Mouse (Mus musculus): ENCODE results near the gene Ebf3.

The Ebf3 gene

DNA sequence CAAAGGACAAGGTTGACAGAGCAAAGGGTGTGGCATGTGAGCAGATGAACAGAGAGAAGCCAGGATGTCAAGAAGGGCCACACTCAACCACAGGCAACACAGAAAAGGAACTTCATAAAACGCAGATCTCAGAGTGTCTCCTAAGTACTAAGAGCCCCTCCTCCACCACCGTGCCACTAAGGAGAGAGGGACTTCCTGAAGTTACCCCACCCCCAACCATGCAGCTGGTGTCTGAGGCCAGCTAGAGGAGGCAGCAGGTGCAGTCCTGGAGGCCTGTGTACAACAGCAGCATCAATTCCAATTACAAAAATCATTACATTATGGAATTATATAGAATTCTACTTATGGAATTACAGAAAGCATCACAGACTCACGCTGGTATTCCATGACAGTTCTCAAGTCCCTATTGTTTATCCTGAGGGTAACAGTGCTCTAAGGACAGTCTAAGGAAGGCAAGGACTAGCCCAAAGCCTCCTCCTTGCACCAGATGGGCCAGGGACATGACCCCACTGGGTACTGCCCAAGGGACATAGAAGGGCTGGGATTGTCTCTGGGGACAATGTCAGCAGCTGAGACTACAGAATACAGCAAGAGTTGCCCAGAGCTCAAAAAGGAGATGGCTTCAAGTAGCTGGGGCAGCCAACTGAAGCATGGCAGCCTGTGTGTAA, 24.8 kb downstream of the Ebf3 start:
- DNase-seq (ENCODE audit: low spot score in 2 of 2), result no peak

GRCm38 (mm10) chr7:137278171-137278570, 36.1 kb downstream of the Ebf3 start:
- DNase-seq (ENCODE audit: low spot score in 2 of 2), result peak in 1 of 2 experiments; percentile 46

DNA sequence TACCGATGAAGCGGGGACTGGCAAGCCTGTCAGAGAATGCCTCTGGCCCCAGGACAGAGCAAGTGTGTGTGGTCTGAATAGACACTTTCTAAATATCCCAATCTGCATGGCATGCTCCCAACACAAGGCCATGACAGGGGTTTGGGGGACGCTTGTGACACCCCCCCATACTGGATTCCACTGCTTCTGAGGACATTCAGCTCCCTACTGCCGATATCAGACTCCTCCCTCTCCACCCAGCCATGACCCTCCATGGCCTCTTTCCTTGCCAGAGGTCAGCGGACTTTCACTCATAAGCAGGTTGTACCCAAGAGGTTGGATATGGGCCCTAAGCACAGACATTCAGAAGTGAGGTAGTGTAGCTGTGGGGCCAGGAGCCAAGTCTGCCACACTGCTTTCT, 36.5 kb downstream of the Ebf3 start:
- DNase-seq (ENCODE audit: low spot score in 2 of 2), result no peak

DNA sequence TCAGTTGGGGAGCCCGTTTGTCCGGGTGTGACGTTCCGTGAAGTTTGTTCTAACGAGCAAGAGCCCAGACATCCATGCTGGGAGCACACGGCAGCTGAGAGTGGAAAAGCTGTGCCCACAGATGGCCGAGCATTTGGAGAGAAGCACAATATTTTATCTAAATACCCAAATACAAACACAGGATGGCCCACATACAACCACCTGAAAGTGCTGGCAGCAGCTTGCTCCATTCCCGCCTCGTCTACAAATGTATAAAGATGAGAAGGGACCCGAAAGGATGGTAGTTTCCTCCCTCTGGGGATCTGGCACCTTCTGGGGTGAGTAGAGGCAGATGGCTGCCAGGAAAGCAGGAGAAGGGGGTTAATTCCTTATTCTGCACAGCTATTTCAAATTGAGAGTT, 42.0 kb downstream of the Ebf3 start:
- DNase-seq (ENCODE audit: low spot score in 2 of 2), result no peak

DNA sequence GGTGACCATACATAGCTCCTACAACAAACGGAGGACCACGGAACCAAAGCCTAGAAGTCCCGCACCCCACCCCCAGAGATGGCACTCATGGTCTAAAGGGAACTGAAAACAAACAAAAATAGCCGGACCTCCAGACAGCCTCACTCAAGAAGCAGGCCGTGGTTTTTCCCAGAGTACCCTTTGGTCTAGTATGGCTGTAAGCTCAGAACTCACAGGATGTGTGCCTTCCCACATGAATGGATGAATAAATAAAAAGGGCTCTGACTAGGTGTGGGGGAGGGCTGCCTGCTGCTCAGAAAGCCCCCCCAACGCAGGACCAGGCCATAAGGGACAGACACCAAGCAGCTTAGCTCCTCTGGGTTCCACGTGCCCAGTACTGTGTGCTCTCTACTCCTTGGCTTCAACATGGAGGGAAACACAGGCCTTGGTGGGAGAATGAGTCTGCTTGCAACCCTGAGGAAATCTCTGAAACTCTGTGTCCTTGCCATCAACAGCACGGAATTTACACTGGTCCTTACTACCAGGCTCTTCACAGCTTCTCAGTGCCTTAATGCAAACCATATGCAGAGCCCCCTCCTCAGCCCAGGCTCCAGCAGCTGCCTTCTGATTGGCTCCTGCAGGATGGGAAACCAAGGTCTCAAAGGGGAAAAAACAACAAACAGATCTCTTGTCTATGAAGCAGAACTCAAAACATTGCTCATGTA, 45.6 kb downstream of the Ebf3 start:
- DNase-seq (ENCODE audit: low spot score in 2 of 2), result no peak

DNA sequence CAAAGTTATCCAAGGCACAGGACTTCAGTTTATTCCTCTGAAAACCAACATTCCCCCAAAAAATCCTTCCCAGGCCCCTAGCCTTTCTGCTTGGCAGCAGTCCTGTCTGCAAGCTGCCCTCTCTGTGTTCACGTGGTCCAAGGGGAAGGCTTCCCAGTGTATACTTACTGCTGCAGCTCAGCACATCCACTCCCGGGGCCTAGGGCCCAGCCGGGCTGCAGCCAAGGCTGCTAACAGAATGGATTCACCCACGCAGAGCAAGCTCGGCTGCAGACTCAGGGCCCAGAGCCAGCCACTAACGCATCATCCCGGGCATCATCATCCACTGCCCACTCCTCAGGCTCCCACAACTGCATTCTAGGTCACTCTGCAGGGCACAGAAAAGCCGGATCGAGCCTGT, 46.8 kb downstream of the Ebf3 start:
- DNase-seq (ENCODE audit: low spot score in 2 of 2), result peak in 1 of 2 experiments; percentile 12

DNA sequence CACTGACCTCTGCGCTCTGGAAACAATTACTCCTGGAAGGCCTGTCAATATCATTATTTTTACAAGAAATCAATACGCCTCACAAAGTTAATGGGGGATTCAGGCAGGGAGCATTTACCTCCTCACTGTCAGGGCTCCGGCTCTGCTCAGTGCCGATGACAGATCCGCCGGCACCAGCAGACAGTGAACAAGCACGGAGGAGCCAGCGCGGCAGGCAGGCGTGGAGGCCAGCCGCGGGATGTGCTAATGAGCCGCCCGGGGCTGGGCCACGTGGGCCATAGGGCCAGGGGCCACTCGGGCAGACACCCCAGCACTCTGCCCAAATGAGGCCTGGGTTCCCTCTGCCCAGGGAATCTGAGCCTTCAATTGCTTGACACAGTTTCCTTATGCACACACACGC, 47.7 kb downstream of the Ebf3 start:
- no peak for DNase-seq (ENCODE audit: low spot score in 2 of 2)

DNA sequence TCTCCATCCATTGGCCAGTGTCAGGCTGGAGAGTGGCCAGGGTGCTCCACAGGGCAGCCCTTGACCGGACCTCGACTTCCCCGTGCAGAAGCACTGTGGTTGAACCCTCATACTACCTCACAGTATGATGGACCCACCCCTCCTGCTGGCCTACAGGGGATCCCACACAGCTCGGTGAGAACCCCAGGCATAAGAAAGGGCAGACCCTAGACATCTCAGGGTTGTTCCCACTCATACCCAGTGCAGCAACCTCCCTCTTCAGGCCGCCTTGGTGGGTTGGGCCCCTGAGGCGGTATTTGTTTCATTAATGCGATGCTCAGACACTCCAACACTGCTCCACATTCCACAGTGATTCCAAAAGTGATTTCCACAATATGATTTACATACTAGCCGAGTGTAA, 51.9 kb downstream of the Ebf3 start:
- DNase-seq (ENCODE audit: low spot score in 2 of 2), result no peak

GRCm38 (mm10) chr7:137246213-137246872, 67.9 kb downstream of the Ebf3 start:
- peak; percentile 15 to 61 for DNase-seq (ENCODE audit: low spot score in 2 of 2)

GRCm38 (mm10) chr7:137244839-137245238, 69.4 kb downstream of the Ebf3 start:
- no peak for DNase-seq (ENCODE audit: low spot score in 2 of 2)

DNA sequence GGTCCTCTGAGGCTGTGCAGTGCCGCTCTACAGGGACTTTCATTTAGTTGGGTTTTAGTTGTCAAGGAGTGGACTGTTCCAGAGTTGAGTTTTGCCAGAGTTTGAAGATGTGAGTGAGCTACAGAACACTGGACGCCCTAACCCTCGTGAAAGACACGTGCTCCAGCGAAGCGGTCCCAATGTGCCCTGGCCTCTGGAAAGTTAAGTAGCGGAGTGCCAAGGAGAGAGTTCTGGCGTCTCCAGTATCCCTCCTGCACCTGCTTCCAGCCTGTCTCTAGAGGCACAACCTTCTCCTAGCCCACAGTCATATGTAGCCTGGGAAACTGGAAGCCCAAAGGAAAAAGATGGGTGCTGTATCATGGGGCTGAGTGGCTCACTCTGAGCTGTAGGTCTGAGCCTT, 73.8 kb downstream of the Ebf3 start:
- no peak for DNase-seq (ENCODE audit: low spot score in 2 of 2)

- no peak for DNase-seq (ENCODE audit: low spot score in 2 of 2)
These were observed 74.6 kb downstream of the Ebf3 start for GRCm38 (mm10) chr7:137239542-137240133.

DNA sequence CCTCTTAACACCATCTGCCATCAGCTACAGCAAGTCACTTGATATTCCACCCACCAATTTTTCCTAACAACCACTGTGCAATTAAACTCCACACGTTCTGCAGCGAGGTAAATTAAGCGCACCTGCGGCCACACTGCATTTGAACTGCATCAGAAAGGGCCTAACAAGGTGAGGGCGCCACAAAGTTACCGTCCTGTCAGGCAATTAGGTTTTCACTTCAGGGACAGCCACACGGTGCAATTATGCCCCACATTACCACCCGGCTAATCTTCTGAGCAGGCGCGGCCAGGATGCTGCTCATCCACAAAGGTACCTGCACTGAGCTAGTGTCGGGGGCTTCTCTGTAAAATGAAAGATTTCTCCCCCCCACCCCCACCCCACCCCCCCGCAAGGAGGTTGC, 76.8 kb downstream of the Ebf3 start:
- no peak for DNase-seq (ENCODE audit: low spot score in 2 of 2)

- DNase-seq (ENCODE audit: low spot score in 2 of 2), result no peak
These were observed 90.4 kb downstream of the Ebf3 start for GRCm38 (mm10) chr7:137223823-137224222.

GRCm38 (mm10) chr7:137222831-137223505, 91.3 kb downstream of the Ebf3 start:
- DNase-seq (ENCODE audit: low spot score in 2 of 2), result peak in 1 of 2 experiments; percentile 20

GRCm38 (mm10) chr7:137221599-137221998, 92.6 kb downstream of the Ebf3 start:
- peak in 1 of 2 experiments; percentile 67 for DNase-seq (ENCODE audit: low spot score in 2 of 2)

DNA sequence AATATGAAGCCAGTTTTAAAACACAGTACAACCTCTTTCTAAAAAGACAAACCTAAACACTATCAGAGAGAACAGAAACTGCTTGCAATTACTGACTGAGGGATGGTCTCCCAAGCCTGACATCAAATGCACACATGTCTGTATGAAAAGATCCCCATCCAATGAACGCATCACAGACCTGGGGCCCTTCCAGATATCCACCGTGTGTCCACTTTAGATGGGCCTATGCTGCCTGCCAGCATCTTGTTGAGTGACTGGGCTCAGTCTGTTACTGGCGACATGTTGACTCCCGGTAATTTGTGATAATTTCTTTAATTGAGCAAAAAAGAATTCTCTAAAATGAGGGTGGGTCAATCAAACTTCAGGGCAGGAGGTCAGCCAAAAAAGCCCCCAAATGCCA, 93.8 kb downstream of the Ebf3 start:
- DNase-seq (ENCODE audit: low spot score in 2 of 2), result no peak

GRCm38 (mm10) chr7:137218706-137219105, 95.5 kb downstream of the Ebf3 start:
- no peak for DNase-seq (ENCODE audit: low spot score in 2 of 2)

DNA sequence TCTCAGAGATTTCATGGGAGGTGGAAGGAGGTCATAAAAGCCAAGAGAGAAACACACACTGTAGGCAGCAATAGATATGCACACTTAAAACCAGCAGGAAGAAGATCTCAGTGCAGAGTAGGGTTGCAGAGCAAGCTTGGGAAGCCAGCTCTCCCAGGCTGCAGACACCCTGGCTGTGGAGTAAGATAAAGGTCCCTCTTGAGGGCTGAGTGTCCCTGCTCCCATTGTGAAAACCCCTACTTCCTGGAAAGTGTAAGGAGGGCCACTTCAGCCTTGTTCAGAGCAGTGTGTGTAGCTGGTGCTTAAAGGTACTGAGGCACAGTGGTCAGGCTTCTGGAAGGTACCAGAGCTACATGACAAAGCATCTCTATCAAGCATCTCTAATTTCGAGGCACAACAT, 100.8 kb downstream of the Ebf3 start:
- DNase-seq (ENCODE audit: low spot score in 2 of 2), result no peak

- DNase-seq (ENCODE audit: low spot score in 2 of 2), result no peak
These were observed 102.9 kb downstream of the Ebf3 start for GRCm38 (mm10) chr7:137211332-137211731.

GRCm38 (mm10) chr7:137209688-137210345, 104.4 kb downstream of the Ebf3 start:
- no peak for DNase-seq (ENCODE audit: low spot score in 2 of 2)
